Mouse (Mus musculus) stomach, postnatal 0 days (tissue): ENCODE measurements around the gene Ikbke.

Experiments
- CTCF ChIP-seq: IDR thresholded peaks from 2 replicates; pipeline ENCODE4 v1.5.1; 2016; ENCODE audit warnings: antibody characterized with exemption, low read depth, mild to moderate bottlenecking, moderate library complexity
- EP300 ChIP-seq: optimal IDR thresholded peaks from 2 replicates; pipeline ENCODE3; 2016; ENCODE audit warnings: antibody characterized with exemption

- TF ChIP-seq CTCF (no peak), EP300 (no peak)
Measured at GRCm38 (mm10) chr1:131233527-131233926, 45.9 kb downstream of the Ikbke start.
